ENCODE assay signal across 8 mouse cellular contexts in genomic region chr13:98015981-98016922, GRCm38 (mm10).
DNase-seq lines count a peak whose midpoint lies in the region; ATAC-seq and TF ChIP-seq lines count a peak whose summit lies in the region.

No protein-coding gene starts in this region.

- no peak for DNase-seq in left cerebral cortex, adult 2 months (ENCODE audit: extremely low spot score in 1 of 2, low spot score in 2 of 2)
- DNase-seq in left cerebral cortex, adult 9 months (ENCODE audit: low spot score in 2 of 2) = no peak
- DNase-seq in embryonic facial prominence, embryonic 14.5 days (ENCODE audit: low spot score) = peak; percentile 19
- peak; percentile 91 to 97 for DNase-seq in kidney, adult 8-10 months
- peak; percentile 30 for DNase-seq in lung, postnatal 25 days (ENCODE audit: low spot score)
- DNase-seq in thymus, adult 2 months = no peak
- no peak for DNase-seq in adrenal gland, postnatal 14 days
- no peak for DNase-seq in frontal cortex, postnatal 10 days (ENCODE audit: low spot score in 2 of 2)

- intact Hi-C loops in left cerebral cortex, adult 2 months (cut with DNase I) = no loop called here

- ATAC-seq in embryonic facial prominence, embryonic 14.5 days (ENCODE audit: low read depth) = peak; percentile 32

- WGBS in embryonic facial prominence, embryonic 14.5 days = 9% methylated on average over 33 of the region's 33 CpGs
- 37% methylated on average over 33 of the region's 33 CpGs for whole genome bisulfite sequencing in thymus, adult 2 months

- no peaks in the 10 kb centered on the region for H3K36me3 ChIP-seq in embryonic facial prominence, embryonic 14.5 days (ENCODE audit: control insufficient read depth, insufficient read depth, low read length)
- H3K36me3 ChIP-seq in thymus, adult 2 months (ENCODE audit: control insufficient read depth, insufficient read depth, low read length) = no peaks in the 10 kb centered on the region

- no peak for TF ChIP-seq POLR2A in thymus, adult 2 months (IDR thresholded peaks at IDR 0.05; ENCODE audit: control insufficient read depth, extremely low read depth, insufficient read depth, low read length, poor library complexity)

- H3K27ac ChIP-seq in left cerebral cortex, adult 2 months = peak overlapping the region; percentile 74; the same call in 1 of the 2 replicates
- H3K27ac ChIP-seq in embryonic facial prominence, embryonic 14.5 days (replicated peaks; ENCODE audit: low read depth, low read length) = peak overlapping the region; percentile 39; the same call in 1 of the 2 replicates
- H3K27ac ChIP-seq in thymus, adult 2 months (ENCODE audit: control insufficient read depth, insufficient read depth, low read length) = no peak overlapping the region

- TF ChIP-seq CTCF in left cerebral cortex, adult 2 months (IDR thresholded peaks at IDR 0.05) = no peak
- no peak for TF ChIP-seq CTCF in thymus, adult 2 months (IDR thresholded peaks at IDR 0.05; ENCODE audit: borderline replicate concordance, control insufficient read depth, extremely low read depth, insufficient read depth, low read length, poor library complexity)

- peak overlapping the region; percentile 58 for H3K9ac ChIP-seq in embryonic facial prominence, embryonic 14.5 days (ENCODE audit: low read depth, low read length)

- H3K4me1 ChIP-seq in embryonic facial prominence, embryonic 14.5 days (ENCODE audit: control insufficient read depth, insufficient read depth, low read length) = no peaks in the 10 kb centered on the region
- H3K4me1 ChIP-seq in thymus, adult 2 months (replicated peaks; ENCODE audit: control insufficient read depth, insufficient read depth, low read length) = no peaks in the 10 kb centered on the region

- H3K4me2 ChIP-seq in embryonic facial prominence, embryonic 14.5 days (ENCODE audit: low read depth, low read length) = peak overlapping the region; percentile 76

- no peaks in the 10 kb centered on the region for H3K9me3 ChIP-seq in embryonic facial prominence, embryonic 14.5 days (ENCODE audit: control insufficient read depth, low read length)

- peak overlapping the region; percentile 52 for H3K4me3 ChIP-seq in left cerebral cortex, adult 2 months
- H3K4me3 ChIP-seq in embryonic facial prominence, embryonic 14.5 days (ENCODE audit: low read depth, low read length) = peak overlapping the region; percentile 39
- H3K4me3 ChIP-seq in thymus, adult 2 months (ENCODE audit: control insufficient read depth, insufficient read depth, low read length) = no peak overlapping the region

- no peaks in the 10 kb centered on the region for H3K27me3 ChIP-seq in embryonic facial prominence, embryonic 14.5 days (replicated peaks; ENCODE audit: control insufficient read depth, insufficient read depth, low read length)
- no peaks in the 10 kb centered on the region; the same call in 1 of the 2 replicates for H3K27me3 ChIP-seq in thymus, adult 2 months (ENCODE audit: control insufficient read depth, insufficient read depth, low read length)

Comparison
In these comparisons a context has a peak if more than half of its experiments do, and no peak if none do; other contexts are left out.
1. DNase-seq: peak in embryonic facial prominence, embryonic 14.5 days (single experiment), kidney, adult 8-10 months (2 of 2) and lung, postnatal 25 days (single experiment); none in left cerebral cortex, adult 2 months (0 of 2), left cerebral cortex, adult 9 months (0 of 2), thymus, adult 2 months (single experiment), adrenal gland, postnatal 14 days (single experiment) and frontal cortex, postnatal 10 days (0 of 2).